Mouse (Mus musculus): ENCODE measurements at regions not wholly inside any gene's neighbourhood (a gene's known extent, or its start where the extent isn't known, plus 50 kb on each side); places are given as distances from the start of the nearest gene placed in this dataset.

DNA sequence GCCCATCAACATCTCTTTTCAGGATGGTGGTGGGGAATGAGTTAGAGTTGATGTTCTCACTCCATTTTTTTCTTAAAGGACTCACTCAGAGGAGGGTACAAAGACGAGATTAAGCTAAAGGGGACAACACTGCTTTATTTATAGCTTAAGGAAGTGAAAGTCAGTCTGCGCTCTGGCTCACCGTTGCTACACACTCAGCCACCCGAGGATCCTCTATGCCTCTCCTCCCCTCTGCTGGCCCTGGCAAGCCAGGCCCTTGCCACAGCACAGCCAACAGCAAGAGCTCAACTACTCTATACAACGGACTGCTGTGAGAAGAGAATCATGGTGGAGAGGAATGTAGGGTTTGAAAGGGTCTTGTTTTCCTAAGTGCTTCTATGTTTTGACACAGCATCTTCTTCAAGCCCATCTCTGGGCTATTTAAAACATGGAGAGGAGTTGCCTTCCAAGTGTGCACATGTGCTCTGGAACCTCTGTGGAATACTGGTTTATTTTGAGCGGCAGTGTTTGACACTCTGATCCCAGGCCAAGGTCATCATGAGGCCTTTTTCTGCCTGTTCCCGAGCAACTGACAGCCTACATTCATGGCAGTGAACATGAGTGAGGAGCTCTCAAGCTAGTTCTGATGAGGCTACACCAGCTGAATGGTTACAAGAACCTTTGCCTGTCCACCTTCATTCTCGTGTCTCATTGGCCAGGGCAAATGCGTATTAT, 291.9 kb upstream of the Klf4 start:
- peak; percentile 31 to 32 for DNase-seq (ENCODE audit: low spot score in 2 of 2)

DNA sequence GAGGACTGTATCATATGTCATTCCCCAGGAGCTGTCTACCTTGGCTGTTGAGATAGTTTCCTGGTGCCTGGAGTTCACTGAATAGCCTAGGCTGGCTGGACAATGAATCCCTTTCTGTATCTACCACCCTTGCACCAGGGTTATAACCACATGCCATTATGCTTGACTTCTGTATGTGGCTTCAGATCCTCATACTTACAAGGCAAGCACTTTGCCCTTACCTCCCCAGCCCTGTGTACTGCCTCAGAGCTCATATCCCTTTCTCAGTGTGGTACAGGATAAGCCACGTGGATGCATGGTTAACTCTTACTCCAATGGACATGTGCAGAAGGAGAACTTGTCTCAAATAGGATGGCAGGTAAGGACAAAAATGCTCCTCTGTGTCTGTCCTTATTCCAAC, 291.3 kb upstream of the Klf4 start:
- DNase-seq (ENCODE audit: low spot score in 2 of 2): no peak

DNA sequence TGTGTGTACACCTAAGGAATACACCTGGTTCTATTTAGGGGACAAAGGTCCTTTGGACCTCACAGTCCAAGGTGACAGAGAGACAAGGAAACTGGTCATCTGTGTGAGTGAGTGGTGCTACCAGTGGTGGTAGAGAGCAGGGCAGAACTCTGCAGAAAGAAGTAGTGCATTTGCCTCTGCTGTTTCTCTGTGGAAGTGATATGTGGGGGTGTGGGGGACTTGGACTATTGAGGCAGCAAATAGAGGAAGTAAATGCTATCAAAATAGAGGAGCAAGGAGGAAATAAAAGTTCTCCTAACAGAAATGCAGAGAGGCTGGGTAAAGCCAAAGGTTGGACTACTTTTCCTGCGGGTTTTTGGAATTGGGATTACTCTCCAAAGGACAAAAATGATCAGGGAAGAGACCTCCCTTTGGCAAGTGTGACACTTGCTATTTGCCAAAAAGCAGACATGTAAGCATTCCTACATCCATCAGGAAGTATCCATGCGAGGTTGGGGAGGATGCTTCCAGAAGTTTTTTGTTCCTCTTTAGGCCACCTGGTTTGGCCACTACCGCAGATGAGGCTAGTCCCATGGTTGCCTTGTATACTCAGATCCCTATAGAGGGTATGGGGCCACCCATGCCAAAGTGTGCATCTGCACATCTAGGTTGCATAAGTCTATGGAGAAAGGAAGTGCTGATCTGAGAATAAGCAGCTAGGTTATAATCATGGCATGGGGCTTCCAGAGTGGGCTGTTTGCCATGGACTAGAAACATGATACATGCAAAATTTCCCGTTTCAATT, 285.0 kb upstream of the Klf4 start:
- no peak for DNase-seq (ENCODE audit: low spot score in 2 of 2)

DNA sequence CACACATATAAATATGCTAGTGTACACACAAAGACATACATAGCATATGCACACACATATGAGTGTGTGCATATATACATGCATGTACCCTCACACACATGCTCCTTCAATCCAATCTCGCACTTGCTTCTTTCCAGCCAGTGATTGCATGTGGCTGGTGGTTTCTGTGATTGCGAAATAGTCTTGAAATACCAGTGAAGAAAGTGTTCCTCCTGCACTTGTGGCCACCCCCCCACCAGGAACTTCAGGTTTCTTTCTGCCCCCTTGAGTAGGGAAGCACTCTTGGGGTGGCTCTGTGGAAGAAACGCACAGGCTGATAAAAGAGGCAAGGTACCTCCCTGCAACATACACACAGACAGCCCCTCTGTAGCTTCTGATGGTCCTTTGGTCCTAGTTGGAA, 283.6 kb upstream of the Klf4 start:
- DNase-seq (ENCODE audit: low spot score in 2 of 2): no peak

DNA sequence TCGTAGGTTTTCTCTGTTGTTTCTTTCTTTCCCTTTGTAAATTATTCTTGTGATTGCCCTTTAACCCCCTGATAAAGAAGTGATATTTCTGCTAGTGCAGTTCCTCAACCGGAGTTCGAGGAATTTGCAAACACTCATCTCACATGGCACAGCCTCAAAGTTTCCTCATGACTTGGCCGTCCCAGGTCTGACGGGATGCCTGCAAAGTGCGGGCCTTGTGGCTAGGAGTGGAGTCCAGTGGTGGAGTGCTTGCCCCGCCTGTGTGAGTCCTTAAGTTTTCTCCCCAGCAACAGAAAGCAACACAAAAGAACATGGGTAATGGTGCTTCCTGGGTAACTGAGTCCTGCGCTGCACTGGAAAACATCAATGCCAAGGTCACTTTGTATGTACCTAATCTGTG, 280.6 kb upstream of the Klf4 start:
- DNase-seq (ENCODE audit: low spot score in 2 of 2): no peak

DNA sequence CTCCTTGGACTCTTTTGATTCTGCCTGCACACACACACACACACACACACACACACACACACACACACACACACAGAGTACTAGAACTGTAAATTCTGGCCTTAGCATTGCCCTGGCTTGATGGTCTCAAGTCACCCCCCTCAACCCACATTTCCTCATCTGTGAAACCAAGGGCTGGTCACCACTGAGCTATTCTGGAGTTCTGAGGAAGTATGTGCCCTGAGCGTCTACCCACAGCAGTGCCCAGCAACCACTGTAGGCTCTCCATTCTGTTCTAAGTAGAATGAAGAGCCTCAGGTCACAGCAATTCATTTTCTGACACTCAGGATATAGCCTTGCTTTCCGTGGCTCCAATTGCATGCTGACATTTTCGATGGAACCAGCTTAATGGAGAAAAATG, 279.4 kb upstream of the Klf4 start:
- DNase-seq (ENCODE audit: low spot score in 2 of 2): peak in 1 of 2 experiments; percentile 30

DNA sequence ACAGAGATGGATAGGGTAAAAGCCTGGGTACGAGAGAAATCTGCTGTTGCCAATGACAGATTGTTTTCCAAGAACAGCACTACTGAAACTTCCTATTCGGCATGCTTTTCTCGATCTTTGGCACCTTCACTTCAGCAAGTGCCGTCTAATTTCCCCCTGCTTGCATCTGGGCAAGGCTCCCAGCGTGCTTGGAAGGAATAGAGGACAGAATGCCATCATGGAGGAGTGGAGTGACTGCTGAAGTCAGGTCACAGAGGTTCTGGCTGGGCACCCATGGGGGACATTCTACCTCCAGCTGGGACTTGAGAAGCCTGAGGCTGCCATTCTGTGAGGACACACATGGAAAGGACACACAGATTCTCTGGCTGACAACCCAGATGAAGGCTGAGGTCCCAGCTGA, 276.2 kb upstream of the Klf4 start:
- peak; percentile 37 to 51 for DNase-seq (ENCODE audit: low spot score in 2 of 2)

DNA sequence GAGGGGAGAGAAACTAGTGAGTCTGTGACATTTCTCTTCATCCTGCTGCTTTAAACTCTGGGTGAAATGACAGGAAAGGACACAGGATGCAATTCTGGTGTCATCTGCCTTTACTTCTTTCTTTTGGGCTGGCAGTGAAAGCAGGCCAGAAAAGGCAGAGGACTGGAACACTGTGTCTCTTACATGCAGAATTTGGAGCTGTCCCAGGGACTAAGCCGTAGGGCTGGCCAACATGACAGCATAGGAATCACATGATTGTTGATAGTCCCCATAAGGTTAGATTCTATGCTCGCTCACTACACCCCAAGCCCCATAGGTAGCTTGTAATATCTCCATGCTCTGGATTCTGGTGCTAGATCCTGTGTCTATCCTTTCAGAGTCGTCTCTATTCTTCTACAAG, 274.5 kb upstream of the Klf4 start:
- no peak for DNase-seq (ENCODE audit: low spot score in 2 of 2)

DNA sequence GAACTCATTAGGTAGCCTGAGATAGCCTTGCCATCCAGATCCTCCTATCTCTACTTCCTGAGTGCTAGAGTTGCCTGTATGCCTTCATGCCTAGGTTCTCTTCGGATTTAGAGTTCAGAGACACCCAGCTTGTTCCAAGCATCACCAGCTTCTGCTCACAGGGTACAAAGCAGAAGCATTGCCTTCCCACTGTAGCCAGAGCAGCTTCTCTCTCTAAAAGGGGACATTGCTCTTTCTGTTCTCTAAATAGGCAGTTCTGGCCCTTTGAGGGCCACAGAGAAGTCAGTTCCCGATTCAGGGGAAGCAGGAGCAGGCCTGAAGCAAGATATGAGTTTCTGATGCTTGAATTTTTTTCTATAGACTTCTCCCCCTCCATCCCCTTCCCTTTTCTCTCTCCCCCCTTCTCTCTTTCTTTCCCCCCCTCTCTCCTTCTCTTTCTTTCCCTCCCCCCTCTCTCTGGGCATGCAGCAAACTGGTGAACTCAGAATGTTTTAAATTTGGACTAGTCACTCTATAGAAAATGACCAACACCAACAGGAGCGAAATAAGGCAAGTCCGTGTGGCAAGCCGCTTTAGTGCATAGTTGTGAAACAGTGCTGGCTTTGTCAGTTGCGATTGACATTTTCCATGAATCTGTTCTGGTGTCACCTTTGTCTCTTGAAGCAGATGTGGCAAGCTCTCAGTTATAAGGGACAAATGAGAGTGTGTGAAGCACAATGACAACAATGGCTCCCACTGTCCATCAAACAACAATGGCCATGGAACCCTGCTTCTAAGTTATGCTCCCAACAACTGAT, 273.2 kb upstream of the Klf4 start:
- no peak for DNase-seq (ENCODE audit: low spot score in 2 of 2)

DNA sequence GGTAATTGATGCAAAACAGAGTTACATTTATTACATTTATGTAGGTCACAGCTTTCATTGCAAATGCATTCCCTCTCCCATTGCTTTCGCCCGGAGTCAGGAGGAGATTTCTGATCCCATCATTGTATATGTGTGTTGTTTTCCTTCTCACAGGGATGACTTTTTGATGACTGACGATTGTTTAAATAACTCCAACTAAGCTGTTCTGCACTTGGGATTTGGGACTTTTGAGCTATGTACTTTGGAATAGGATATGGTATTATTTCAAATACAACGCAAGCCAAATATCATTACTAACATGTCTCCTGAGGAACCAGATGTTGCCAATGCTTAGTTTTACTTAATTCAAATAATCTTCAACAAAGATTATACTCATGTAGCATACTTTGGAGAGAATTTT, 269.8 kb upstream of the Klf4 start:
- no peak for DNase-seq (ENCODE audit: low spot score in 2 of 2)

DNA sequence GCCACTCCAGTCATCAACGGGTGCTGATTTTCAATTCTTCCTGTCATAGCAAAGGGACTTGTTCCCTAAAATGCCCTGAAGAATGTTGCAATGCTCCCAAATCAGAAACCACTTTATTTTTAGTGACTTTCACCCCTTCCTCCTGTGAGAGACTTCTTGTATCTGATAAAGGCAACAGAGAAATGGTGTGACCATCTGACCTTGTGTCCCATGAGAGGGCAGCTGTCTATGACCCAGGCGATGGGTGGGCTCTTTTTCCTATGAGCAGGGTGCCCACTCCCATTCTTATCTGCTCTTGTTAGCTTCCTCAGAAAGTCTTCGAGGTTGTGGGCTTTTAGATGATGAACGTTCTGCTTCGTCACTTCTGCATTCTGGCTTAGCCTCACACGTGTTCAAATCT, 265.8 kb upstream of the Klf4 start:
- no peak for DNase-seq (ENCODE audit: low spot score in 2 of 2)

DNA sequence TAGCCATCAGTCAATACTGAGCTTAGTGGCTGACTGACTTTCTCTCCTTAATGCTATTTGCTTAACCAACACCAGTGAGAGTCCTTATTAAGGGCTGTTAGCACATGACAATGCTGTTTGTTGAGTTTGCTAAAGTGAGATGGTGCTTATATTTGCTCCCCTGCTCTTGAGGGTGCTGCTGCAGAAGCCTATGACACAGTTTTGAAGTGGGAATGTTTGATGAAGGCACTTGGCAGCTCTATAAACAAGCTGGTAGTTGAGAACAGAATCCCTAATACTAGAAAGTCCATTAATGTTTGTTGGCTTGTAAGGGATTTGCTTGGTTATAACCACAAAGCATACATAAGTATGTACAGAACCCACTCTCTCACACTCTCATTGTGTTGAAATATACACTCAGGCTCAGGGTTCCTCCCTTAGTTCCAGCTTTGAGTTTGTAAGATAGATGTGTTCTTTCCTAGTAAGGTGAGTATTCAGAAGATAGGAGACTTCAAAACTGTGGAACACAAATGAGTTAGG, 249.1 kb upstream of the Klf4 start:
- no peak for DNase-seq (ENCODE audit: low spot score in 2 of 2)

DNA sequence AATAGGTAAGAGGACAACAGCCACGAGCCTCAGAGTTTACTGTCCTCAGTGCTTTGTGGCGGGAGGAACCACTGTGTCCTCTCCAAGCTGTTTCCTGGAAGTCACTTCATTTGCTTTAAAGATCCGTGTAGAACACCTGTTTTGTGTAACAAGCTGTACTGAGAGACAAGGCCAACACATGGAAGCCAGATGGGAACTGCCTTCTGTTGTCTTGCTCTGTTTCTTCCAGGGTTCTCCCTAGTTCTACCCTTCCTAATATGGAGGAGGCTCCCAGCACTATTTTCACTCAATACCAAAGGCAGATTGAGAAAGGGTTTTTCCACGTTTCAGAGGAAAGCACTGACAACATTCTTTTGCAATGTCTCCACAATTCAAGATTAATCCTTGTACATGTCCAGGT, 247.3 kb upstream of the Klf4 start:
- DNase-seq (ENCODE audit: low spot score in 2 of 2): peak in 1 of 2 experiments; percentile 42

DNA sequence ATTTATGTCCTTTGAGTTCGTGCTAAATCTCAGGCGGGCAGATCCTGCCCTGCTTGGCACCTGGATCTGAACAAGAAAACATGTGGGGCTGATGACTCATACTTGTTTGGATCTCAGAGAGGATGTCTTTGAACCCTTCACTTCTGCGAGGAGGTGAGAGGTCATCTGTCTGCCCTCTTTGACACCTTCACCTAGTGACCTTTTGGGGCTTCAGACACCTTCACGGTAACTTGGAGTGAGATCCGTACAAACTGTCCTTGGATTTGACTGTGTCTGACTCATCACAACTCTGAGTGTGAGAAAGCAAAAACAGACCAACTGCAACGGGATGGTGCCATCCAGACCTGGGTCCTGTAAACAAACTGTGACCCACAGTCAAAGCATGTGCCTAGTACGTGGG, 243.6 kb upstream of the Klf4 start:
- DNase-seq (ENCODE audit: low spot score in 2 of 2): no peak

DNA sequence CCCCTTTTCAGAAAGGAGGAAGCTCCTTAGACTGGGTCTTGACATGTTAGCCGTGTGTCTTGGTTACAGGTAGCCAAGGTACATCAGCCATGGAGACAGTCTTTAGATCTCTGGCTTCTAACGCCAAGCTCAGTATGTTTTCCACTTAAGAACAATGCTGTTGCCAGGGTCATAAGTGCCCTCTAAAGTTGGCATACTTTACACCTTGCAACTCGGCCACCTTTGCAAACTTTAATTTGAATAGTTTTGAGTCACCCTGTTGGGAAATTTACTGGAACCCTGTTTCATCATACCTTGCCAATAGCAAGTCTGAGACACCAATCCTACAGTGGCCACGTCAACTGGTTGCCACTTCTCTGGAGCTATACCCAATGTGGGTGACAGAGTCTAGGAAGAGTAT, 242.3 kb upstream of the Klf4 start:
- DNase-seq (ENCODE audit: low spot score in 2 of 2): no peak

DNA sequence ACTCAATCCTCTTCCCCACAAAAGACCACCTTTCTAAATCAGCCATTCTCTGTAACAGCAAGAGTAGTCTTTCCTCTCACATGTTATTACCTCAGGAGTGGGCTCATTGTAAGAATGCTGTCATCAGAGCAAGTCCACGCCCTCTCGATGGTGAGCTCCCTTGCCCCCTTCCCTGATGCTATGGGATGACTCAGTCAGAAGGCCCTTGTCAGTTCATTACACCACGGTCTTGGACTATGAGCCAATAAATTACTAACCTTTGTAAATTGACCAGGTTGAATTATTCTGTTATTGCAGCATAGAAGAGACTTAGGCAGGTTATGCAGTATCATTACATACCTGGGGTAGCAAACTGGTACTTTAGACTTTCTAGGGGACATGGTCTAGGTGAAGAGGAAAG, 237.4 kb upstream of the Klf4 start:
- no peak for DNase-seq (ENCODE audit: low spot score in 2 of 2)

DNA sequence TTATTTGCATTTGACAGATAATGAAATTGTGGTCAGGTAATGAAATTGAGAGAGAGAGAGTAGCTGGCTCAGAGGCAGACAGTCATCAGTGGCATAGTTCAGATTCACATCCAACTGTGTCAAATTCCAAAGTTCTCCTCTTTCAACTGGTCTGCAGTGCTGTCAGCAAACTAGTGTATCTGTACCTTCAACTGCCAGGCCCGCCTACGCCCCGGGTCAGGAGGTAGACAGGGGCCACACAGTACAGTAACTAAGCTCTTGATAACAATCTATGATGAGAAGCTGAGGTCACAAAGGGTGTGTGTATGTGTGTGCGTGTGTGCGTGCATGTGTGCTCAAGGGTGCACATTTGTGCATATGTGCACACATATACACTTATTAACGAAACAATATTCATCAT, 236.1 kb upstream of the Klf4 start:
- DNase-seq (ENCODE audit: low spot score in 2 of 2): no peak

DNA sequence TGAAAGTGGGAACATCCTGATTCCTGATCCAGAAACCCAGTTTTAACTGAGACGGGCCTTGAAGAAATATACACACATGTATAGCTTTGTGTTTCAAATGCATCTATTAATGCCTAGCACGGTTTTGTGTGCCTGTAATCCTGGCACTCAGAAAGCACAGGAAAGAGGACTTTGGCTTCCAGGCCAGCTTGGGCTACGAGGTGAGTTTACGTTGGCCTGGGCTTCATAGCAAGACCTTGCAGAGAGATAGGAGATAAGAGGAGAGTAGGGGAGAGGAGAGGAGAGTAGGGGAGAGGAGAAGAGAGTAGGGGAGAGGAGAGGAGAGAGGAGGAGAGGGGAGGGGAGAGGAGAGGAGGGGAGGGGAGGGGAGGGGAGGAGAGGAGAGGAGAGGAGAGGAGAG, 234.9 kb upstream of the Klf4 start:
- no peak for DNase-seq (ENCODE audit: low spot score in 2 of 2)

DNA sequence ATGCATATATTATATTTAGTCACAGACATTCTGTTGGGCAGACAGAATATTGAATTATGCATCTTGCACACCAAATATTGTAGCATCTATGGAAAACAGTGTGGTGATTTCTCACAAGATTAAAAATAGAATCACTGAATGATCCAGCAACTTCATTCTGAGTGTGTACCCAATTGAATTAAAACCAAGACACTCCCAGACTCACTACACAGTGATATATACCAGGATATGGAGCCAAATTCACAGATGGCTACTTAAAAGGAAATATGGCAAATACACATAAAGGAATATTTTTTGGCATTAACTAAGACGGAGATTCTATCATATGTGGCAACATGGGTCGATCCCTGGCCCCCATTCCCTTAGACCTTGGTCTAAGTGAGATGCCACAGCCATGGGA, 233.5 kb upstream of the Klf4 start:
- DNase-seq (ENCODE audit: low spot score in 2 of 2): no peak

DNA sequence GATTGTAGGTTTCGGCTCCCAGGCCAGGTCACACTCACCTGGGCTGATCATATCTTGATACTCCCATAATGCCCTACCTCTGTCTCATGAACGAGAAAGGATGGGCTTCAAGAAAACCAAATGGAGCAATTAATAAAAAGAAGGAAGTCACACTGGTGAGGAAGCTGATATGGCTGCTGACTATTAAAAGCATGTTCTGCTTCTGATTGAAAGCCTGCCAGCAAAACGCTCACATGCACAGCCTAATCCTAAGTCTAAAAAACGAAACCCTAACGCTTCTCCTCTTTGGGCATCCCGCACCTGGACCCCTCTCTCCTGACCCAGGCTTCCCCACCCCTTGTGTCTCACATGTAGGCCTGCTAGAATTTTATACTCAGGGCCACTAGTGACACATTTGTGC, 230.8 kb upstream of the Klf4 start:
- no peak for DNase-seq (ENCODE audit: low spot score in 2 of 2)

DNA sequence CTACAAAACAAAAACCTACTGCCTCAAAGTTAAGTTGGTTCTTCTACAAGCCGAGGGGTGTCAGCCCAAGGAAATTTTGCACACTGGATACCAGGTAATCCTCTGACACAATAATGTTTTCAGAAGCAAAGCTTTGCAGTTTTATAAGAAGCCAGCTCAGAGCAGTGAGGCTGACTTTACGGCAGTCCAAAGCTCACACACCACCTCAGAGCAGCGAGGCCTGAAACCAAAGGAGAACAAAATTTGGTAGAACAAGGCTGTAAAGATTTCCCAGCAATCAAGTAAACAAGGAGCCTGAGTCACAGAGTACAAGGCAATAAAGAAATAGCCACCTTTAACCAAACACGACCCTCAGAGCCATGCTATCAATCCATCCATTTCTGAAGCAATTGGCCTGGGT, 230.1 kb upstream of the Klf4 start:
- DNase-seq (ENCODE audit: low spot score in 2 of 2): no peak

DNA sequence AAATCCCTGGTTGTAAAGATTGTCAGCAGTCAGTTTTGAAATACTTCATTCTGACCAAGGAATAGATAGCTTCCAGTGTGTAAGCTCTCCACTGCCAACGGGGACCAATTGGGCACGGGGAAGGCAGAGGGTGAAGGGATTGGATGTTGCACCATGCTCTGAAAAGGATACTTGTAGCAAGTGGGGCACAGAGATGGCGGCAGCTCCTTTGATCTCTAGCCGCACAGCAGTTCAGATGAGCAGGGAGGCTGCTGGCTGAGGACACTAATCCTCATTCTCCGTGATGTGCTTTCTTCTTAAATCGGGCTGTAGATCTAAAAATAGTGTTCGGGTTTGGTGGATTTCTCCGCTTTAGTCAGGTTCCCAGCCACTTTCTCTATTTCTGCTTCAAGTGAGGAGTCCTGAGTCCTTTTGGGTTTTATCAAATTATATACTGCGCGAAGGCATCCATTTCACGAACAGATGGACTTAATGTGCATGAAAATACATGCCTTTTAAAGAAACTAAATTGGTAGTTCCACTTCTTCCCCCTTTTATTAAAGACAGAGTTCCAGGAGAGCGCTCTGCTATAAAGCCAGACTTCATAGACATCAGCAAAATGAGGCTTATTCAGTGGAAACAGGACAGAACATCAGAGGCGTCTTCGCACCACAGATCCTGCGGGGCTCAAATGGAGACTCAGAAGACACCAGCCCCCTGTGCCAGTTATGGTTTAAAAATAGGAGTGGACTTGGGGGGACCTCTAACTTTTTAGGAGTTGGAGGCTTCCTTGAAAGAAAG, 225.1 kb upstream of the Klf4 start:
- no peak for DNase-seq (ENCODE audit: low spot score in 2 of 2)
